Mouse (Mus musculus) liver, postnatal 0 days (tissue): ENCODE measurements around the gene Gcnt4. TPM values are rescaled to one million over a fixed set of nuclear protein-coding genes. Genes with fewer than 3 reads are reported as not detected.
A peak's percentile ranks its signal among the peaks of the same experiment; 100 is the strongest.

ENCODE experiments used
- ATAC-seq: fragments of 200-750 bp; cut with Nextera tagmentation; 2 replicates; pipeline ENCODE4 v1.8.0; 2017; ENCODE audit warnings: mild to moderate bottlenecking, moderate library complexity
- DNase-seq: peaks from one replicate; pipeline ENCODE4 v3.0.0-alpha.2; 2016
- H3K27ac ChIP-seq: fragments of 300-500 bp; sonication (generic); 2 replicates; pipeline ENCODE4 v1.5.1; 2014; ENCODE audit warnings: antibody characterized with exemption, moderate library complexity, mild to moderate bottlenecking, low read depth
- H3K27me3 ChIP-seq: fragments of 300-500 bp; sonication (generic); 2 replicates; pipeline ENCODE4 v1.6.1; 2014; ENCODE audit warnings: low read length, control low read depth, mixed read lengths; ENCODE audit not compliant: insufficient read depth
- H3K36me3 ChIP-seq: fragments of 300-500 bp; sonication (generic); replicated peaks from 2 replicates; pipeline ENCODE4 v1.6.1; 2014; ENCODE audit warnings: mild to moderate bottlenecking, control low read depth, low read length, moderate library complexity, mixed read lengths; ENCODE audit not compliant: insufficient read depth
- H3K4me1 ChIP-seq: fragments of 300-500 bp; sonication (generic); 2 replicates; pipeline ENCODE4 v1.6.1; 2014; ENCODE audit warnings: antibody characterized with exemption, mild to moderate bottlenecking, control low read depth; ENCODE audit not compliant: insufficient read depth
- H3K4me2 ChIP-seq: fragments of 300-500 bp; sonication (generic); 2 replicates; pipeline ENCODE4 v1.6.1; 2014; ENCODE audit warnings: low read depth, mild to moderate bottlenecking, low read length, moderate library complexity, mixed read lengths
- H3K4me3 ChIP-seq: fragments of 300-500 bp; sonication (generic); 2 replicates; pipeline ENCODE4 v1.5.1; 2014; ENCODE audit warnings: low read depth, low read length
- H3K9ac ChIP-seq: fragments of 300-500 bp; sonication (generic); replicated peaks from 2 replicates; pipeline ENCODE4 v1.6.1; 2014; ENCODE audit warnings: mild to moderate bottlenecking, moderate library complexity
- H3K9me3 ChIP-seq: fragments of 300-500 bp; sonication (generic); 2 replicates; pipeline ENCODE4 v1.6.1; 2016; ENCODE audit warnings: mild to moderate bottlenecking, control low read depth, low read length, mixed read lengths
- CTCF ChIP-seq: sonication (generic); IDR thresholded peaks from 2 replicates; pipeline ENCODE4 v1.5.1; 2016; ENCODE audit warnings: antibody characterized with exemption, low read depth
- EP300 ChIP-seq: IDR thresholded peaks from 2 replicates; pipeline ENCODE4 v1.6.1; 2016; ENCODE audit warnings: antibody characterized with exemption, low read depth, mild to moderate bottlenecking
- whole genome bisulfite sequencing: fragments of 180-500 bp; shearing (Covaris S2); extraction: QIAGEN DNeasy Blood & Tissue Kit; methylation state at CpG from one replicate; pipeline ENCODE4 v1.1.7; 2014; ENCODE audit not compliant: insufficient replicate concordance; 5-methylcytosine and 5-hydroxymethylcytosine counted together
- polyA plus RNA-seq: library from polyadenylated mRNA; unstranded; fragments of >200 nt; fragmentation: Nextera tagmentation; extraction: Ambion mirVana; gene quantifications from 2 replicates; pipeline ENCODE4 v1.2.1, GENCODE M21; 2015

Gcnt4 gene
- polyA plus RNA-seq, 1 experiment from 2014 or later: 0.72 TPM

- no peaks in the 10 kb centered on the region for H3K36me3 ChIP-seq
- peak; percentile 95 for ATAC-seq
- H3K27me3 ChIP-seq: no peaks in the 10 kb centered on the region
- H3K9ac ChIP-seq: no peak overlapping the region
- H3K4me2 ChIP-seq: peak overlapping the region; percentile 41
- peaks cover 13% of the 10 kb centered on the region for H3K4me1 ChIP-seq
- peak overlapping the region; percentile 7; the same call in 1 of the 2 replicates for H3K4me3 ChIP-seq
- H3K9me3 ChIP-seq: no peaks in the 10 kb centered on the region
- peak overlapping the region; percentile 89 for H3K27ac ChIP-seq
- peak; percentile 56 for DNase-seq
- TF ChIP-seq EP300: peak; percentile 37; the same call in 1 of the 2 replicates
- TF ChIP-seq CTCF: no peak
- WGBS: 65% methylated on average over 5 of the region's 5 CpGs
Measured at GRCm38 (mm10) chr13:96962801-96963200, 38.3 kb downstream of the Gcnt4 start.

- Histone ChIP-seq H3K9ac (no peak overlapping the region), H3K4me1 (peaks cover 10% of the 10 kb centered on the region), H3K4me2 (no peak overlapping the region), H3K9me3 (no peaks in the 10 kb centered on the region), H3K27me3 (no peaks in the 10 kb centered on the region), H3K4me3 (no peak overlapping the region), H3K36me3 (no peaks in the 10 kb centered on the region), H3K27ac (no peak overlapping the region)
- ATAC-seq (no peak), DNase-seq (no peak)
- TF ChIP-seq CTCF: no peak
- TF ChIP-seq EP300: no peak
- 87% methylated on average over 7 of the region's 7 CpGs for whole genome bisulfite sequencing
Measured at GRCm38 (mm10) chr13:96964981-96965380, 40.5 kb downstream of the Gcnt4 start.

- H3K4me2 ChIP-seq: peak overlapping the region; percentile 46
- no peak overlapping the region for H3K4me3 ChIP-seq
- peaks cover 14% of the 10 kb centered on the region for H3K4me1 ChIP-seq
- ATAC-seq (peak; percentile 35), DNase-seq (no peak)
- no peaks in the 10 kb centered on the region for H3K36me3 ChIP-seq
- TF ChIP-seq CTCF: no peak
- TF ChIP-seq EP300: peak; percentile 66
- peak overlapping the region; percentile 75 for H3K27ac ChIP-seq
- 51% methylated on average over 15 of the region's 15 CpGs for WGBS
- H3K27me3 ChIP-seq: no peaks in the 10 kb centered on the region
- no peaks in the 10 kb centered on the region for H3K9me3 ChIP-seq
- H3K9ac ChIP-seq: no peak overlapping the region; the same call in 1 of the 2 replicates
Measured at GRCm38 (mm10) chr13:96966210-96967089, 42.0 kb downstream of the Gcnt4 start.

- H3K36me3 ChIP-seq: no peaks in the 10 kb centered on the region
- WGBS: 78% methylated on average over 5 of the region's 5 CpGs
- H3K27ac ChIP-seq: 0 out of 2 replicates have a peak overlapping the region, but pooled peaks have one; percentile 75
- no peaks in the 10 kb centered on the region for H3K9me3 ChIP-seq
- H3K4me1 ChIP-seq: peaks cover 21% of the 10 kb centered on the region
- no peak for TF ChIP-seq EP300
- TF ChIP-seq CTCF: no peak
- H3K27me3 ChIP-seq: no peaks in the 10 kb centered on the region
- DNase-seq (no peak), ATAC-seq (no peak)
- no peak overlapping the region for H3K9ac ChIP-seq
- H3K4me3 ChIP-seq: no peak overlapping the region
- no peak overlapping the region for H3K4me2 ChIP-seq
Measured at GRCm38 (mm10) chr13:96967091-96967490, 42.6 kb downstream of the Gcnt4 start.

- Histone ChIP-seq H3K4me1 (peaks cover 25% of the 10 kb centered on the region), H3K4me3 (no peak overlapping the region), H3K36me3 (no peaks in the 10 kb centered on the region), H3K27me3 (no peaks in the 10 kb centered on the region), H3K9me3 (no peaks in the 10 kb centered on the region), H3K4me2 (no peak overlapping the region), H3K27ac (no peak overlapping the region), H3K9ac (no peak overlapping the region)
- TF ChIP-seq CTCF (no peak), EP300 (no peak)
- ATAC-seq: no peak
- 69% methylated on average over 2 of the region's 2 CpGs for WGBS
- no peak for DNase-seq
Measured at GRCm38 (mm10) chr13:96967822-96968221, 43.3 kb downstream of the Gcnt4 start.

- no peak overlapping the region for H3K4me3 ChIP-seq
- TF ChIP-seq CTCF: no peak
- no peak for TF ChIP-seq EP300
- 77% methylated on average over 4 of the region's 4 CpGs for WGBS
- H3K27ac ChIP-seq: no peak overlapping the region
- no peaks in the 10 kb centered on the region for H3K27me3 ChIP-seq
- no peak overlapping the region; the same call in 1 of the 2 replicates for H3K4me2 ChIP-seq
- DNase-seq (no peak), ATAC-seq (no peak)
- H3K9ac ChIP-seq: no peak overlapping the region
- H3K36me3 ChIP-seq: no peaks in the 10 kb centered on the region
- H3K9me3 ChIP-seq: no peaks in the 10 kb centered on the region
- H3K4me1 ChIP-seq: peaks cover 28% of the 10 kb centered on the region
Measured at GRCm38 (mm10) chr13:96971076-96971475, 46.6 kb downstream of the Gcnt4 start.
